Mouse (Mus musculus) cerebellum, adult 18-20 months (tissue): Measurements from ENCODE around the gene Pde7b.

Experiments
- DNase-seq, 2 experiments: peaks; one replicate each; pipeline ENCODE4 v3.0.0; 2021

The Pde7b gene

DNA sequence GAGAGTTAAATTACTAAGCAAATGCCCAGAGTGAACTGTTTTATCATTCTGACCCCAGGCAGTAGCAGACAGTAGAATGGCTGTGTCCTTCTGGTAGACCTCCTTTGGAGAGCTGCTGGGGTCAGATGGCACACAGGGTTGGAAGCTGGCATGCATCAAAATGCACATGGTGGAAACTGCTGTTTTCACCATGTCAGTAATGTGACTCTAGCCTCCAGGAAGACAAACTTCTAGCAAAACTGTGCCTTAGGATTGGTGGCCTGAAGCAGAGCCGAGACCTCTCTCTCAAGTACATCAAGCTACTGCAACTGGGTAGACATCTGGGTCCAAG is 91.8 kb downstream of the Pde7b start:
- DNase-seq: no peak

DNA sequence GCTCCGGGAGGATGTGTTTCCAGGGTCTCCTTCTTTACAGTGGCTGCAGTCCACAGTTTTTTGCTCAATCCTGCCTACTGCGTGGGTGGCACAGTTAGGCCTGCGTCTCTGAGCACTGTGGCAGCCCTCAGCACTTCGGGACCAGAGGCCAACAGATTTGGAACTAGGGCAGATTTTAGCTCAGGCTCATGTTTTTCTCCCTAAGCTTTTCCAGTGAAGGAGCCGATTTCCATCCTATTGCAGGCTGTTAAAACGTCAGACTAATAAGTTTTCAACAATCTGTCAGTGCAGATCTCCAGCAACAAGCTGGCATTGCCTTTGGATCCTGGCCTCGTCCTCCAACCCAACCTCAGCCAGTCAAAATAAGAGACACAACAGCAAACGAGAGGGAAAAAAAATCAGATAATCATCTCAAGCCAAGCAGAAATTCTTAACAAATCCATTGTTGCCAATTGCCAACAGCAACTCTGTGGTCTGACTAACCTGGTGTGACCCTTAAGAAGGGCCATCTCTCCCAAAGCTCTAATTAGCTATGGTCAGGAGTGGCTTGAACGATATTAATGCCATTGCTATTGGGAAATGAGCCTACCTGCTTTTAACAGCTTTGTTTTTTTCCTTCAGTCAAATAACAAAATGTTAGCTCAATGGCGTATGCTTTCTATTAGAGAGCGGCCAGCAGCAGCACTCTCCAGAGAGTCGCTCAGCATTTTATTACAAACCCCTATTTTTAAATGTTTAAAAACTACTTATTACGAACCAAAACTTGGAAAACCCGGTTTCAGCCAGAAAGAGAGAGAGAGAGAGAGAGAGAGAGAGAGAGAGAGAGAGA is 92.4 kb downstream of the Pde7b start:
- DNase-seq: no peak

DNA sequence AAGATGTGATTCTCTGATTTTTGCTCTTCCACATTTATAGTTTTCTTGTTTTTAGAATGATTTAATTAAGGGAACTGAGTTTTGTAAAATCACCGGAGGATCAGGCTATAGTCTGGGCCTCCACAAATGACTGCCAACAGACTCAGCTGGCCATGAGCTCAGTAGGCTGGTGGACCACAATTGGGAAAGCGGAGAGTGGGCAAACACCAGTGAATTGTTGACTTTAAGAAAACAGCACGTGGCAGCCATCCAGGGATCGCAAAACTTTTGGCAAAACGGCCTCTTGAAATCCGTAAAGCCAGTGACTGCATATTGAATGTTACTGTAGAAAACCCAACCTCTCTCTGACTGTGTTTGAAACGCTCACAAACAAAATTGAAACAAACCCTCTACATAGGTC is 94.8 kb downstream of the Pde7b start:
- no peak for DNase-seq

DNA sequence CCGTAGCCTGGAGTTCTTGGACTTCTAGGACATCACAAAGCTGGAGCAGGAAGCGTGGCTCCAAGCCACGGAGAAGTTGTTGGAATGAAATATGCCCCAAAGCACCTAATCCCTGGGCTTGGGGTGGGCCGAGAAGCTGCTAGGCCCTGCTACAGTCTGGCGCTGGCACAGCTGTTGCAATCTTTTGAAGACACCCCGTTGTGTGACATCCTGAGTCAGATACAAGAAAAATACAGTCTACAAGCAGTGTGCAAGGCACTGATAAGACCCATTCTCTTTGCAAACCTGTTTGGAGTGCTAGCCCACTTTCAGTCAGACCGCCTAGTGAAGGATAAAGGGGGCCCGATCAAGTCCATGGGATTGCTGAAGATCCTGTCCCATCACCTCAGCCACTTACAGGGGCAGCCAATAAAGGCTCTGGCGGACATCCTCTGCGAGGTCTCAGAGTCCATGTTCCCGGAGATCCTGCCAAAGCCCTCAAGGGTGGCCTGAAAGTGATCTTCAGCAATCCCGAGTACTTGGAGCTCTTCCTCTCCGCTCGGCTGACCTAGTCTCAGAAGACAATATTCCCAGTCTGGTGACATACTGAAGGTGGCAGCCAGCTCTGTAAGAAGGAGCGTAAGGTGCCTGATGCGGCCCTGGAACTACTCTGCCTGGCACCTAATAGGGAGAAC is 99.0 kb downstream of the Pde7b start:
- DNase-seq: no peak

DNA sequence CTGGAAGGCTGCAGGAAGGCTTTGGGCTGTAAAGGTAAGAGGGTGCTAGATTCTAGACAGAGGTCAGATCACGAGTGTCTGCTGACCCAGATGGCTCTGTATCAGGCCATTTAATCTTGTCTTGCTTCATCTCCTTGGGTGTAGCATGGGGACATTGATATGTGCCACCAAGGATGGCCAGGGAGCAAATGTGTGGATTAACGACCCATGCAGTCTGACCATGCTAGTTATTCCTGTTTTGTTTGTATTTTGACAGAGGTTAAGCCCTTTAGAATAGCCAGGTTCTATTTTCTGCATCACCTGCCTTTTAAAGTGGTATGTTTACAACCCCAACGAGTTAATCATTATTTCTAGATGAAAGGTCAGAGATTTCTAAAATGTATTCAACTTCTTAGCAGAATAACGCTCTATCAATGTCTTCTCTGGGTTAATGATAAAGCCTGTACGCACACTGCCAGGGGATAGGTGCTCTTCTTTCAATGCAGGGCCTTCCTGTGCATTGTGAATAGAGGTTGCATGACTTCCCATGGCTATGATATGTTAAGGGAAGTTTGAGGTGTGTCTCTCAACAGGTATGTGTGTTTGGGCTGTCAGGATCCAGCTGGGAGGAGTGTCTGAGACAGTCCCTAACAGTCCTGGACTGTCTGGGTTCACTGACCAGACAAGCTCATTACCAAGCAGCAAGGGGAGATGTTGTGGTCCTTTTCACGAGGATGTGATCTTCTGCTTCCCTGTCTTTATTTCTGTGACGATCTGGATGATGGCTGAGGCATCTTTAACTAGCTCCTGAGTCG is 103.0 kb downstream of the Pde7b start:
- DNase-seq: no peak

DNA sequence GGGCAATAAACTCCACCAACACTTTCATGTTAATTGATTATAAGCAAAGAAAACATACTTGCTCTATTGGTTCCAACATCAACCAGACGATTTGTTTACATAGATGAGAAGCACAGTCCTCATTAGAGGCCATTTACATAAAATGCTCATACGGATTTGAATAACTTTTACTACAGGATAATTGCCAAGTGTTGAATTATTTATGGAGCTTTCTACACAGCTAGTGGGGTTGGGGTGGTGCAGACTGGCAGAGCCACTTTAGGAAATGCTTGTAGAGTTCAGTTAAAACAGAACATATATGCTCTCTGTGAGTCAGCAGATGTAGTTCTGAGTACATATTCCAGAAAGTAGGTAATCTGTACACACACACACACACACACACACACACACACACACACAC is 118.9 kb downstream of the Pde7b start:
- DNase-seq: no peak

DNA sequence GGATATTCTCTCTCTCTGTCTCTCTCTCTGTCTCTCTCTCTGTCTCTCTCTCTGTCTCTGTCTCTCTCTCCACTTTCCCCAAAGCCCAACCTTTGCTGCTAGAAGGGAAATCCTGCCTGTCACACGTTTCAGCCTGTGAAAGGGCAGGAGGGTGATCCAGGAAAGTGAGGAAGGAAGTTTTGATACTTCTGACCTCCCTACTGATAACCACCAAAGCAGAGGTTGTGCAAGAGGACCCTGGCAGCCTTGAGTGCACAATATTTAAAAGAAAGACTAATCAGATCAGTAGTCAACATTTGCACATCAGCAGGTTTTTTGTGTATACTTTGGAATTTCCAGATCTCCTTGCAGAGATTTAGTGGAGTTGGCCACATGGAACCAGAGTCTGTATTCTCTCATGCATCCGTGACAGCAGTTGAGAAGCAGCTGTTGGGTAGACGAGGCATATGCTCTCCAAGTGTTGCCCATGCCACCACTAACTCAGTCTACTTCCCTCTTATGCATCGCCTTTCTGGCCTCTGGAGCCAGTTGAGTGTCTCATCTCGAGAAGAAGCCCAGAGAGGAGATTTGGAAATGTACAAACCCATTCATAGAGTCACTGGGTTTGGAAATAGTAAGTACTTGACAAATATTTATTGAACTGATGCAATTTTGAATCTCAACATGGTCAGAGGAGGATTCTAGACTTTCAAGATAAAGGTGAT is 129.6 kb downstream of the Pde7b start:
- no peak for DNase-seq

DNA sequence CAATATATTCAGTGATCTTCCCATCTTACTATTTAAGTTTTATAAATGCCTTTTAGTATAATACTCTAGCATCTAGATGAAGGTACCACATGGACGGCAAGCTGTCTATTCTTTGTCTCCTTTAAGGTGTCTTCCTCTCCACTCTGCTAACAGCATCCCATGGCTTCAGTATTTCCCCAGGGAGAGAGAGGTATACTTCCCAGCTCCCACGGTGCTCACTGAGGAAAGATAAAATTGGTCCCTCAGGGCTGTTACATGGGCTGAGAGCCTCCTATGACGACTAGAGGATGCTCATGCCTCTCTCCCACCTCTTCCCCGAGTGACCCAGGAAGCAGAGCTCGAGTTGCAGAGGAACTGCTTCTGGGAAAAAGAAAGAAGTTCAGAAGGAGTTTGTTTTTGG is 130.9 kb downstream of the Pde7b start:
- no peak for DNase-seq

DNA sequence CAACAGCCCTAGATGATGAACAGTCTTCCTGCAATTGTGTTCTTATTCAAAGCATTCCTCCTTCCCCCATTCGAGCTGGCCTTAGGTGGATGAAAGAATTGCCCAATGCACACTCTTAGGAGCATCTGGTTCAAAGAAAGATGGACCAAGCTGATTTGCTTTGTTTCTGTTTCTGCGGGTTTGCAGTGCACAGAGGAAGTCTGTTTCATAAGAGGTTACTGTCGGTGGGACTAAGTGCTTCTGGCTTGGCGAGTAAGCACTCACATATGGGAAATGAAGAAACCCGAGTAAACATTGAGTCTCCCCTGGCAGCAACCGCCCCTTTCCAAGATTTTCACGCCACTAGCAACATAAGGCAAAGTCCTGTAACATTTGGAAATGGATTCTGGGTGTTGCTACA is 134.8 kb downstream of the Pde7b start:
- no peak for DNase-seq

DNA sequence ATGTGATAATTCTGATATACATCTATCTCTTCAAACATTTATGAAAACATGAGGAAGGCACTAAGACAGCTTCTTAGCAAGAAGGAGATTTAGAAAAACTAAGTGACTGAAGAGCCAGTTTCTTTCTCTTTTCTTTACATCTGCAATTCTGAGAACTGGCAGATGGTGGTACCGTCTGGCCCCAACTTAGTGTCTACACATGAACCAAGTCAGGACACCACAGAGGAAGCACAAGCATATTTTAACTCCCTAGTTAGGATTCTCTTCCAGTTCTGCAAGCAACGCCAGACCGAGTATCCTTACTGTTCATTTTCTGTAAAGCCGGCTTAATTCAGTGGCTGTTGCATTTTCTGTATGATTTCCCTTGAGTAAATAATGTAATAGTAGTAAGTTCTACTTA is 138.9 kb downstream of the Pde7b start:
- DNase-seq: no peak

DNA sequence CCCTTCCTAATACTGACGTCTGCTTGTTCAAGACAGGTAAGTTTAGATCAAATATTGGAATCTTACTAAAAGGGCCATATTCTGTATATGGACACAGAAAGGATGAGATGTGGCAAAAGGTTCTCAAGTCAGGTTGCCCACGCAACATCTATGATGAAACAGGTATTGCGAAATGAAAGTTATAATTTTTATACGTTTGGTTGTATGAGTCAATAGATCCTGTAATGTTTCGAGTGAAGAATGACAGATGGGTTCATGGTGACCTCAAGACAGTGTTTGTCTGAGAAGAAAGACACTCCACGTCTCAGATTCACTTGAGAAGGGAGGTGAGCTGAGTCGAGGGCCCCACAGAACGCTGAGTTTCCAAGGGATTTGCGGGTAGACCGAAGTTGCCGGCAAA is 149.9 kb downstream of the Pde7b start:
- no peak for DNase-seq

DNA sequence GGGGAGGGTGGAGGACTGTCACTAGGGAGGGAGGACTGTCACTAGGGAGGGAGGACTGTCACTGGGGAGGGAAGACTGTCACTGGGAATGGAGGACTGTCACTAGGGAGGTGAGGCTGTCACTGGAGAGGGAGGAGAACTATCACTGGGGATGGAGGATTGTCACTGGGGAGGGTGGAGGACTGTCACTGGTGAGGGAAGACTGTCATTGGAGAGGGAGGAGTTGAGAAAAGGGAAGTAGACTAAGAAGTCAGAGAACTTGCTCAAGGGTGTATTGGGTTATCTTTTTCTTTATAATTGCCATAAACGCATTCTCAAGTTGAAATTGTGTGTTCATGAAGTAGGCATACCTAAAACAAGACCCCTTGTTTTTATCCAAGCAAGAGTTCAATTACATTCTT is 150.5 kb downstream of the Pde7b start:
- no peak for DNase-seq

DNA sequence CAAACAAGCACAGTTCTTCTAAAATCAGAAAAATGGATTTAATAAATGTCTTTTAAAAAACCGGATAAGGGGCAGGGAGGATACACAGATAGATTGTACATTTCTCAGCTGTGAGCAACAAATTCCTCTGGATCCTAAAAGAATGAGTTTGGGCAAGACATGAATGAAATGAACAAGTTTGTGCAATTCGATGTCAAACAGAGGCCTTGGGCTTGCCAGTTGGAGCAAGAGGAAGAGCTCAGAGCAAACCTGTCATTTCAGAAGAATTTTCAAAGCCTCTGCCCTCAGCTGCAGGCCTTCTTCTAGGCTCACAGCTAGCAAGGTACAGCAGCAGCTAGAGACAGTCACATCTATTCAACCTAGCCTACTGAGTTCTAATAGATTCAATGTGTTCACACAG is 153.4 kb downstream of the Pde7b start:
- no peak for DNase-seq

DNA sequence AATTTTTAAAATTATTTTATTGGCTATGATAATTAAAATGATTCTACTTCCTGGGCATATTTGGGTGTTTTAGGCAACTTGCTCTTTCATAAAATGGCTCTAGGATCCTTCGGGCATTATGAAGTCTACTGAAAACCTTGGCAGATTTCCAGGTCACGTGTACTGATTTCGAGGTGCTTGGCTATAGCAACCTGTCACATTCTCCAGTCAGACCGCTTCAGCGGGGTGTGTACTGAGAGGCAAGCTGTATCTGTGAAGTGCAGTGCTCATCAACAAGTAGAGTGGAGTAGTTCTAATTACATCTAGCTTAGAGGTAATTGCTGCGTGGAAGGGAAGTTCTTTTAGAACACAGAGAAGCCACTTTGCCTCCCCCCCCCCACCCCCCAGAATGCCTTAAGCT is 156.2 kb downstream of the Pde7b start:
- DNase-seq: no peak

DNA sequence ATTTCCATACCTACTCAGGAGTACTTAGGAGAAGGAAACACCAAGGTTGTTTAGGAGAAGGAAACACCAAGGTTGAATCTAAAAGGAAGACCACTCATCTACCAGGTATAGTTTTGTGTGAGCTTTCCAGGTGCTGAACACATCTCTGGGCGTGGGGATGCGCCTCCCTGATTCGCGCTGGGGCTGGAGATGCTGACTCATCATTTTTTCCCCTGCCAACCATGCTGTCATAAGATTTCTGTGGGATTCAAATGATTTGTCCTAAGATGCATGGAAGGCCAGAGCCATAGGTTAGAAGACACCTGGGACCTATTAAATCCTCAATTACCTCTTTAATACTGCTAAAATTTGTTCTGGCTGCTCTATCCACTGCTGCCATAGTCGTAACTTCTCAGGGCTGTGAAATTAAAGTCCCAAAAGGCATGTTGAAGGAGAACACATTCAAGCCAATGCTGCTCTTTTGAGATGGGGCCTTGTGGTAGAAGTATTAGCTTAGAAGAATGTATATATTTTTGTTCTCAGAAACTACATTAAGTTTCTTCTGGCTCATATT is 157.1 kb downstream of the Pde7b start:
- no peak for DNase-seq

DNA sequence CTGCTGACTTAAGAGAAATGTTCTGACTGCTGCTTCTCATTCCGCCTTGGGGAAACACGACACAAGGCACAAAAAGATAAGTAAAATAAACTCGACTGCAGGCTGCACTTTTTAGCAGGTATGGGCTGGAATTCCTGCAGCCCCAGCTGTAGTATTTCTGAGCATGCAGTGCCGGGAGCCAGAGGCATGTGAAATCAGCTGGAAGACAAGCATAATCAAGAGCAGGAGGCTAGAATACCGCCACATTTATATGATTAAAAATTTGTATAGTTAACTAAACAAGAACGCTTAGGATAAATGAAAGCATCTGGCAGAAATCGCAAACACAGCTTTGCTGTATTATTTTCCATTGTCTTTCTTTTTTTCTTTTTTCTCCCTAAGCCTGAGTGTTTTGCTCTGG is 168.4 kb downstream of the Pde7b start:
- DNase-seq: no peak

DNA sequence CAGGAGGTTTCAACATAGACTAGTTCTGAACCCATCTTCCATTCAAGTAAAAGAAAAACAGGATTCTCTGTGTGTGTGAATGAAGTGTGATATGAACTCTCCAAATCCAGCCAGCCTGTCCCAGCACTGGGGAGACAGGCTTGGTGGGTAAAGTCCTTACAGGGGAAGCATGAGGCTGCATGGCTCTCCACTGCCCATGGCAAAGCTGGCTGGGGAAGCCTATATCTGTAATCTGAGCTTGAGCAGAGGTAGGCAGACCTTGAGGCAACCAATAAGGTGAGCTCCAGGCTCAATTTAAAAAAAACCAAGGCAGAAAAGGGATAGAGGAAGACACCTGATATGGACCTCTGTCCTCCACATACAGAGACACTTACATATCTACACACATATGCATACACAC is 173.5 kb downstream of the Pde7b start:
- no peak for DNase-seq

DNA sequence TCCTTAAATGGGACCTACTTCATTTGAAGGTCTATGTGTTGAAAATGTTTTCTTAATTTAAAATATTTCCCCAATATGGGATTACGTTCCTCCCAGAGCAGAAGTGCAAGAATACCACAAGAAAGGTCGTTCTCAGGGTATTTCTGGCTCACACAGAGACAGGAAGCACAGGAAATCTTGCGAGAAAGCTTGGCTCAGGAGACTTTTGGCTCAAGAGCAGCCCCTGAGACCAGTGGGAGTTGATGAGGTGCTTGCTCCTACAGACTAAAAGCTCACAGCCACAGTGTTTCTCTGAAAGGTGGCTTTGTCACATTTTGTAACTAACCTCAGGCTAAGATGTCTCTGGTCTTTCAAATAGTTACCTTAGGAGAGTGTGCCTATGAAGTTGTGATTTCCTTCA is 174.1 kb downstream of the Pde7b start:
- DNase-seq: no peak

DNA sequence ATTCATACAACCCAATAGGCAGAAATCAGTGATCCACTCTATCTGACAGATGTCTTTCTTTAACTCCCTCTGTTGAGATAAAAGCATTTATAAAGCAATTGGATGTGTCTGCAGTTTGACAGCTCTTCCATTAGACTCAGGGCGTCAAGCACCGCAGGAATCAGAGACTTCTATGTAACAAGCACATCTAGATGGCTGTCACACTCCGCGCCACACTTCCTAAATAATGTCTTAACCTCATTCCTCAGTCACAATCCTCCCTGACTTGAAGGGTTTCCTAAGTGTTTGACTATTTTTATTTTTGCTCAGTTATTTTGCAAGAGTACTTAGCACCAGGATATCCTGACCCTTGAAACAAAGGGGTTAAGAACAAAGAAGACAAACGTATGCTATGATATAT is 174.7 kb downstream of the Pde7b start:
- no peak for DNase-seq

DNA sequence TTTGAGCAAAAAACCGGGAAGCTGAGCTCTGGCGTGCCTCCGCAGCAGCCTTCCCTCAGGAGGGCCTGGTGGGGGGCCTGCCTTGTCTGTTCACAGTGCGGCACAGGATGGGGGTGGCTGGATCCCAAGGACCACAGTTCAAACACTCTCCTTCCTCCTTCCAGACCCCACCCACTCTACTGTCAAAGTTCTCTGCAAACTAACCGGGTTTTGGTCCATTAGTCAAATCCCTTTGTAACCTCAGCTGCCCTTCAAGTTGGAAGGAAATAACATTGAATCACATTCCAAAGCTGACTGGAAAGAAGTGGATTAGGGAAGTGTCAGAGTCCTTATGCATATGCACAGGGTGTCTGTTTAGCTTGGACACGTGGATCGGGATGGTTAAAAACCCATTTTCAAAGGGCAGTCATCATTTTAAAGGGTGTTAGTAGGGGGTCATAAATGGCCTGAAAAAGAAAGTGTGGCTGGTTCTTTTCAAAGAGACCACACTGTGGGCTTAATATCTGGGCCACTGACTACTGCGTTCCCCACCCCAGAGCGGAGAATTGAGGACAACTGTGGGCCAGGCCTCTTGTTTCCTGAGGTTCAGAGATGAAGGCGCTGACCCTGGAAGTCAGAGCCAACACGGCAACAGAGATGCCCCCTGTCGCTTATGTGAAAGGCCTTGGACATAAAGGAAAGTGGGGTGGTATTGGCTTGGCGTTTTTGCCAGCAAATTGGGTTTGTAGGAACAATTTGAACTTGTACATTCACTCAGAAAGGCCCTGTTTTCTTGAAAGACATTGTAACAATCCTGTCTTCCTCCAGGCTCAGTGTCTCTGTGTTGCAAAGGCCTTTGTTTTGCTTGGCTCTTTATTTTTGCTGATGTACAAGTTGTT is 175.8 kb downstream of the Pde7b start:
- DNase-seq: no peak

DNA sequence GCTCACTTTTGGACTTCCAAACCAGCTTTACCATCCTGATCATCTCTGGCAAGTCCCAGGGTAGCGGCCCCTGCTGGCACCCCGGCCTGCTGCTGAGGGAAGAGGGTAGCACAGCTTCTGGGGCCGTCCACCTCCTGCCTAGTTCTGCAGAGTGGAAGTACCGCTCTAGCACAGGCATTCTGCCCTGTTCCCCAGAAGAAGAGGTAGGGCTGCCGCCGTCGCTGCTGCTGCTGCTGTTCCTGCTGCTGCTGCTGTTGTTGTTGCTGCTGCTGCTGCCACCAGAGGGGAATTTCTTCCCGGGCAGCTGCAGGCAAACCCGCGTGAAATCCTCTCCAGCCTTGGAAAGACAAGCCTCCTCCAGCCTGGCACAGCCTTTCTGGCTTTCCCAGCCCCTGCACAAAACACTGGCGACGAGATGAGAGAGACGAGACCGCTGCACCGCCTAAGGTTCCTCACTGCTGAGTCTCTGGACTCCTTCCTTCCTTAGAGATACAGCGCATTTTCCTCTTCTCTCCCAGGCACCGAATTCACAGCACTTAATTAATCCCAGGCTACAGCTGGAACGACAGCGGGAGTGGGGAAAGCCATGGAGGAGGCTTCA is 176.8 kb downstream of the Pde7b start:
- peak in 1 of 2 experiments; percentile 5 for DNase-seq

DNA sequence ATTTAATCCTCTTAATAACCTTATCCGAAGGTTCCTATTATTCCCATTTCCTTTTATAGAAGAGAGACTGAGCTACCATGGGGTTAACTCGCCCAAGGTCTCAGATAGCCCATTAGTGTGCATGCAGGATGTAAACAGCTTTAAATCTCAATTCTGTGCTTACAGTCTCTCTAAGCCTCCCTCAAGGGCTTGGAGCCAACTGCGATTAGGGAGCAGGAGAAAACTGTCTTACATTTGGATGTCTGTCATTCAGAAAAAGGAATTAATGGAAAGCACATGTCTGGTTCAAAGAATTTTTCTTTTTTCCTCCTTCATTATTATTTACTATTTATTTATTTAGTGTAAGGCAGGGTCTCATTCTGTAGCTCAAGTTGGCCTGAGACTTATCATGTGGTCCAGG is 181.8 kb downstream of the Pde7b start:
- DNase-seq: no peak
